Mouse (Mus musculus): ENCODE measurements around the gene Eif3k.

DNA sequence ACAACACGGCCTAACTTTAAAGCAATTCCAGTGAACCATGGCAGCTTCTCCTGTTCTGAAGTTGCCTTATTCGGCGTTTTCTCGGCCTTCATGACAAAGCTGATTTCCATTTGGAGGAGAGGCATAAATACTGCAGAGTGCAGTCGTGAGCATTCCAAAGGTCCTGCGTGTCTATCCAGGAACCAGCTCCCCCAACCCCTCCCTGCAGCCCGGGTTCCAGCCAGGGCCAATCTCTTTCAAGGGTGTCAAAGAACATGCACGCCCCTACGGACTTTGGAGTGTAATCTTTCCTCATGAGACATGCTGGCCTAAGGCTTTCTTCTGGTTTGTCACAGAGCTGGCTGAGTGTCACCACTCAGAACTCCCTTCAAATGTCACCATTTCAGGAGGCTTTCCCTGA lies 56.3 kb downstream of the Eif3k start:
- no peak for TF ChIP-seq CTCF (IDR thresholded peaks at IDR 0.05; ENCODE audit: extremely low read depth, insufficient read depth, low read length)
- no peak for TF ChIP-seq POLR2A (IDR thresholded peaks at IDR 0.05; ENCODE audit: extremely low read depth, insufficient read depth, low read length)

All from cortical plate, adult 2 months (tissue).